Mouse (Mus musculus): ENCODE results near the gene Rpap3.

DNA sequence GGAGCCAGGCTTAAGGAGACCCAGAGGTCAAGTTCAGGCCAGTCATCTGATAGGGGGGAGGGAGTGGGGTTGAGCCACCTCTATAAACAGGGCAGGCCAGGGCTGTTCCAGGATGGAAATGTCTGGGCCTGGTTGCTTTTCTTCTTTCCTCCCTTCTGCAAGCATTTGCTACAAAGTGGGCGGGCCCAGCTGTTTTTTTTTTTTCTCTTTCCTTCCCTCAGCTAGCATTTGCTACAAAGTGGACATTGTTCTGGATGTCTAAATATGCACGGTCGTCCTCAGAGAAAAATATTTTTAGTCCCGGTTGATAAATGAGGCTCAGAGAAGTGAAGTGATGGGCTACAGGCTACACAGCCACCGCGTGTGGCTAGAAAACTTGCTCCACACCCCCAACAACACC is 48.9 kb upstream of the Rpap3 start:
- no peak for TF ChIP-seq CTCF (IDR thresholded peaks at IDR 0.05; ENCODE audit: control insufficient read depth, insufficient read depth, insufficient read length)
- no peak for TF ChIP-seq USF1 (IDR thresholded peaks at IDR 0.05; ENCODE audit: low read depth)
